Comparison of ENCODE assay signal across 8 mouse cellular contexts in genomic region chr7:16932704-16933577, GRCm38 (mm10). TPM values are rescaled to one million over a fixed set of nuclear protein-coding genes. Genes with fewer than 3 reads are reported as not detected.
DNase-seq lines count a peak whose midpoint lies in the region; ATAC-seq and TF ChIP-seq lines count a peak whose summit lies in the region.

No protein-coding gene starts in this region.

- in situ Hi-C loops in CH12.LX (cut with MboI; ENCODE audit: low pct_ligation_motif_present, low pct_unique_long_range_greater_than_20kb, low sequenced_read_pairs), result no loop called here

- no peak for TF ChIP-seq POLR2A in CH12.LX (IDR thresholded peaks at IDR 0.05; ENCODE audit: low read depth, low read length)

- ATAC-seq in kidney, embryonic 15.5 days (replicated peaks; ENCODE audit: low FRiP score), result no peak
- no peak for ATAC-seq in liver, embryonic 14.5 days (ENCODE audit: insufficient read depth)

- TF ChIP-seq EP300 in CH12.LX (IDR thresholded peaks at IDR 0.05; ENCODE audit: low read length), result no peak
- TF ChIP-seq EP300 in liver, embryonic 14.5 days (IDR thresholded peaks at IDR 0.05; ENCODE audit: low read depth), result no peak

- no peak overlapping the region for H3K9ac ChIP-seq in kidney, embryonic 15.5 days
- H3K9ac ChIP-seq in CH12.LX (ENCODE audit: insufficient read depth, low read depth), result no peak overlapping the region
- no peak overlapping the region for H3K9ac ChIP-seq in liver, embryonic 14.5 days (replicated peaks)

- peak; percentile 14 for TF ChIP-seq RAD21 in CH12.LX (IDR thresholded peaks at IDR 0.05; ENCODE audit: low read depth, low read length)

- peaks cover 13% of the 10 kb centered on the region; the same call in 1 of the 2 replicates for H3K4me1 ChIP-seq in kidney, embryonic 15.5 days
- peaks cover 2 to 15% of the 10 kb centered on the region in 2 experiments; a peak in 3 of 4 replicates for H3K4me1 ChIP-seq in CH12.LX (ENCODE audit: control insufficient read depth in 1 of 2, insufficient read depth in 2 of 2)
- no peaks in the 10 kb centered on the region for H3K4me1 ChIP-seq in liver, embryonic 14.5 days (replicated peaks; ENCODE audit: control insufficient read depth in 2 of 2, insufficient read depth in 2 of 2, low read length in 1 of 2)

- H3K4me3 ChIP-seq in kidney, embryonic 15.5 days (replicated peaks), result no peak overlapping the region
- H3K4me3 ChIP-seq in CH12.LX (replicated peaks in 1 of 3; ENCODE audit: low read depth in 2 of 3, low read length in 2 of 3, poor library complexity in 1 of 3), result no peak overlapping the region
- H3K4me3 ChIP-seq in liver, embryonic 14.5 days (ENCODE audit: insufficient read depth in 1 of 2, low read depth in 2 of 2, low read length in 2 of 2), result no peak overlapping the region

- peak; percentile 55 for DNase-seq in kidney, adult 18-20 months
- DNase-seq in CH12.LX (ENCODE audit: extremely low read depth), result peak; percentile 59
- DNase-seq in cerebellum, adult 11-12 months, result peak; percentile 71
- peak; percentile 70 for DNase-seq in heart, postnatal 4 days
- peak in 2 of 3 experiments; percentile 64 to 66 for DNase-seq in liver, embryonic 14.5 days (ENCODE audit: low read depth in 3 of 3, low spot score in 3 of 3)
- peak; percentile 80 for DNase-seq in retina, postnatal 1 day
- no peak for DNase-seq in Muller cell, postnatal 12 days (ENCODE audit: inconsistent ontology term)

- H3K36me3 ChIP-seq in kidney, embryonic 15.5 days, result no peaks in the 10 kb centered on the region
- no peaks in the 10 kb centered on the region for H3K36me3 ChIP-seq in CH12.LX (replicated peaks in 1 of 2; ENCODE audit: control insufficient read depth in 1 of 2, insufficient read depth in 1 of 2, low read length in 1 of 2)
- H3K36me3 ChIP-seq in liver, embryonic 14.5 days (replicated peaks; ENCODE audit: control insufficient read depth, insufficient read depth, low read depth), result no peaks in the 10 kb centered on the region

- no peak overlapping the region for H3K4me2 ChIP-seq in kidney, embryonic 15.5 days
- no peak overlapping the region for H3K4me2 ChIP-seq in CH12.LX (ENCODE audit: insufficient read depth, low read depth, poor library complexity, severe bottlenecking)
- no peak overlapping the region for H3K4me2 ChIP-seq in liver, embryonic 14.5 days (ENCODE audit: low read depth)

- no peaks in the 10 kb centered on the region for H3K79me2 ChIP-seq in CH12.LX (replicated peaks; ENCODE audit: control insufficient read depth, extremely low read depth, insufficient read depth, poor library complexity, severe bottlenecking)

- dilution Hi-C loops in CH12.LX (cut with MboI; ENCODE audit: extremely low pct_ligation_motif_present, extremely low pct_unique_long_range_greater_than_20kb, low sequenced_read_pairs), result no loop called here

- no peaks in the 10 kb centered on the region for H3K9me3 ChIP-seq in kidney, embryonic 15.5 days (replicated peaks)
- H3K9me3 ChIP-seq in CH12.LX (replicated peaks; ENCODE audit: low read length), result no peaks in the 10 kb centered on the region
- no peaks in the 10 kb centered on the region for H3K9me3 ChIP-seq in liver, embryonic 14.5 days (ENCODE audit: control insufficient read depth, low read length)

- no peaks in the 10 kb centered on the region for H3K27me3 ChIP-seq in kidney, embryonic 15.5 days
- H3K27me3 ChIP-seq in CH12.LX (replicated peaks), result no peaks in the 10 kb centered on the region
- no peaks in the 10 kb centered on the region for H3K27me3 ChIP-seq in liver, embryonic 14.5 days (ENCODE audit: control insufficient read depth, insufficient read depth, low read length)

- peak; percentile 60 to 82; a peak in 3 of 4 replicates for TF ChIP-seq CTCF in CH12.LX (conservative IDR thresholded peaks at IDR 0.05 in 1 of 2, IDR thresholded peaks at IDR 0.05 in 1 of 2; ENCODE audit: low read depth in 2 of 2, low read length in 2 of 2)
- TF ChIP-seq CTCF in liver, embryonic 14.5 days (IDR thresholded peaks at IDR 0.05; ENCODE audit: low read depth), result peak; percentile 77

- no peak overlapping the region for H3K27ac ChIP-seq in kidney, embryonic 15.5 days
- H3K27ac ChIP-seq in CH12.LX (ENCODE audit: insufficient read depth, low read depth), result no peak overlapping the region
- H3K27ac ChIP-seq in liver, embryonic 14.5 days, result no peak overlapping the region

- WGBS in kidney, embryonic 15.5 days, result 37% methylated on average over 14 of the region's 14 CpGs
- WGBS in liver, embryonic 14.5 days (ENCODE audit: insufficient replicate concordance), result 24% methylated on average over 14 of the region's 14 CpGs

TF ChIP-seq in CH12.LX, 34 proteins besides CTCF, POLR2A, EP300 and RAD21:
- TF ChIP-seq ELF1 (IDR thresholded peaks at IDR 0.05; ENCODE audit: low read depth, low read length) (0 out of 2 replicates have a peak, but pooled peaks have one; percentile 11), MYC (IDR thresholded peaks at IDR 0.05; ENCODE audit: low read depth, low read length) (0 out of 2 replicates have a peak, but pooled peaks have one; percentile 49), CHD2 (IDR thresholded peaks at IDR 0.05; ENCODE audit: low read length) (no peak), SMC3 (IDR thresholded peaks at IDR 0.05; ENCODE audit: low read depth, low read length) (peak; percentile 78), BHLHE40 (IDR thresholded peaks at IDR 0.05; ENCODE audit: low read depth, low read length) (peak; percentile 40), PAX5 (IDR thresholded peaks at IDR 0.05; ENCODE audit: low read length) (no peak), MAZ (IDR thresholded peaks at IDR 0.05; ENCODE audit: low read depth, low read length) (0 out of 2 replicates have a peak, but pooled peaks have one; percentile 37)
TF ChIP-seq in CH12.LX: peak in this region for 5.

RNA-seq across cellular contexts. Expression of gene Calm3, which starts 9.0 kb away (rescaled TPM):
- 116 and 124 TPM in 2 replicates for polyA plus RNA-seq in kidney, embryonic 15.5 days (2015; fragmentation: Nextera tagmentation; extraction: Ambion mirVana)
- total RNA-seq in CH12.LX (2012; rRNA removed), result 312 and 326 TPM in 2 replicates
- total RNA-seq in CH12.LX (2014; rRNA removed), result 277 and 294 TPM in 2 replicates
- 623 and 775 TPM in 2 replicates for polyA plus RNA-seq in CH12.LX (2012; ENCODE audit: insufficient read length, low read depth)
- total RNA-seq in heart, postnatal 4 days (2021), result 100 to 1,000 TPM; 309 to 310 TPM
- 72.2 and 90.3 TPM in 2 replicates for polyA plus RNA-seq in liver, embryonic 14.5 days (2012; rRNA removed)
- 115 and 122 TPM in 2 replicates for polyA plus RNA-seq in liver, embryonic 14.5 days (2014; fragmentation: Nextera tagmentation; extraction: Ambion mirVana)

RNA-seq across cellular contexts. Expression of gene Pnmal2, which starts 11.5 kb away (rescaled TPM):
- 7.7 and 9.2 TPM in 2 replicates for polyA plus RNA-seq in kidney, embryonic 15.5 days (2015; fragmentation: Nextera tagmentation; extraction: Ambion mirVana)
- total RNA-seq in CH12.LX (2012; rRNA removed) (0.21 and 0.38 TPM in 2 replicates), CH12.LX (2014; rRNA removed) (not detected in 2 replicates)
- polyA plus RNA-seq in CH12.LX (2012; ENCODE audit: insufficient read length, low read depth), result 0.09 TPM in 1 of 2 replicates, not detected in the other
- total RNA-seq in heart, postnatal 4 days (2021), result 1 to 10 TPM; 6.3 to 7.3 TPM
- 0.04 and 0.08 TPM in 2 replicates for polyA plus RNA-seq in liver, embryonic 14.5 days (2012; rRNA removed)
- 0.08 and 0.14 TPM in 2 replicates for polyA plus RNA-seq in liver, embryonic 14.5 days (2014; fragmentation: Nextera tagmentation; extraction: Ambion mirVana)

RNA-seq across cellular contexts. Expression of gene Pnmal1, which starts 26.5 kb away (rescaled TPM):
- polyA plus RNA-seq in kidney, embryonic 15.5 days (2015; fragmentation: Nextera tagmentation; extraction: Ambion mirVana), result 0.58 and 0.90 TPM in 2 replicates
- 0.13 TPM in 2 replicates for total RNA-seq in CH12.LX (2012; rRNA removed)
- not detected in 2 replicates for total RNA-seq in CH12.LX (2014; rRNA removed)
- polyA plus RNA-seq in CH12.LX (2012; ENCODE audit: insufficient read length, low read depth), result 0.07 and 0.08 TPM in 2 replicates
- total RNA-seq in heart, postnatal 4 days (2021), result not detected
- polyA plus RNA-seq in liver, embryonic 14.5 days (2012; rRNA removed), result 0.01 and 0.03 TPM in 2 replicates
- 0.03 TPM in 1 of 2 replicates, not detected in the other for polyA plus RNA-seq in liver, embryonic 14.5 days (2014; fragmentation: Nextera tagmentation; extraction: Ambion mirVana)

RNA-seq across cellular contexts. Expression of gene Ptgir, which starts 26.7 kb away (rescaled TPM):
- 1.5 and 2.1 TPM in 2 replicates for polyA plus RNA-seq in kidney, embryonic 15.5 days (2015; fragmentation: Nextera tagmentation; extraction: Ambion mirVana)
- total RNA-seq in CH12.LX (2012; rRNA removed) (7.0 and 7.5 TPM in 2 replicates), CH12.LX (2014; rRNA removed) (2.7 and 3.8 TPM in 2 replicates)
- 31.1 and 33.3 TPM in 2 replicates for polyA plus RNA-seq in CH12.LX (2012; ENCODE audit: insufficient read length, low read depth)
- 1 to 10 TPM; 1.9 to 2.7 TPM for total RNA-seq in heart, postnatal 4 days (2021)
- 0.84 and 0.87 TPM in 2 replicates for polyA plus RNA-seq in liver, embryonic 14.5 days (2012; rRNA removed)
- 0.88 and 1.2 TPM in 2 replicates for polyA plus RNA-seq in liver, embryonic 14.5 days (2014; fragmentation: Nextera tagmentation; extraction: Ambion mirVana)

RNA-seq across cellular contexts. Expression of gene Gng8, which starts 41.4 kb away (rescaled TPM):
- 6.8 and 7.8 TPM in 2 replicates for polyA plus RNA-seq in kidney, embryonic 15.5 days (2015; fragmentation: Nextera tagmentation; extraction: Ambion mirVana)
- total RNA-seq in CH12.LX (2012; rRNA removed) (0.25 TPM in 1 of 2 replicates, not detected in the other), CH12.LX (2014; rRNA removed) (not detected in 2 replicates)
- polyA plus RNA-seq in CH12.LX (2012; ENCODE audit: insufficient read length, low read depth), result 2.4 and 2.5 TPM in 2 replicates
- total RNA-seq in heart, postnatal 4 days (2021), result 1 to 10 TPM; 1.4 to 1.8 TPM
- 0.44 and 0.47 TPM in 2 replicates for polyA plus RNA-seq in liver, embryonic 14.5 days (2012; rRNA removed)
- not detected in 2 replicates for polyA plus RNA-seq in liver, embryonic 14.5 days (2014; fragmentation: Nextera tagmentation; extraction: Ambion mirVana)
